ENCODE assay signal across 1 mouse cellular context in the genomic region with DNA sequence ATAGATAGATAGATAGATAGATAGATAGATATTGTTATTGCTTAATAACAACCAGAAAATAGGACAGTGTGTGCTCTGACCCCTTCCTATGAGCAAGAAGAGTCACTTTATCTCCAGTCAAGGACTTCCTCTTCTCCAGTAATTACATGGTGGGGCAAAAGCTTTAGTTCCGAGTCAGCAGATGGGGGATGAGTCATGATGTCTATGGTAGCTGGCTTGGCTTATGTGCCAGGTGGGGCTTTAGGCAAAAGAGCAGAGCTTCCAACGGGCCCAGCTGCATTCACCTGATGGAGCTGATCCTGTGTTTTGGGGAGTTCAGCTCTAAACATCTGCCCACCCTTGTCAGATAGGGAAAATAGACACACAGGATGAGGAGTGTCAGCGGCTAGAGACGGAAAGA.
TF ChIP-seq lines count a peak whose summit lies in the region.

No protein-coding gene starts in this region.

TF ChIP-seq in CH12.LX, 34 proteins besides CTCF, POLR2A, EP300 and RAD21 (continued from another document):
- peak; percentile 47; the same call in 1 of the 2 replicates for TF ChIP-seq JUND (conservative IDR thresholded peaks at IDR 0.05; ENCODE audit: low read depth, low read length)
